Mouse (Mus musculus) gastrocnemius, postnatal 10 days (tissue): ENCODE data around the gene Zfp692. TPM values are rescaled to one million over a fixed set of nuclear protein-coding genes. Genes with fewer than 3 reads are reported as not detected.
"Not testable (repeated sequence)": the region's sequence is repeated elsewhere in the genome, so short reads cannot be mapped to it uniquely, and the experiment has no call there.

Source experiments
- DNase-seq: peaks from one replicate; pipeline ENCODE4 v3.0.0; 2021; ENCODE audit warnings: mixed read lengths
- total RNA-seq, 2 experiments: library from RNA; stranded (reverse); gene quantifications; 2 replicates each; pipeline ENCODE4 v1.2.3; 2021

The Zfp692 gene
- total RNA-seq, 2 experiments from 2014 or later = 3.5 to 5.3 TPM

GRCm38 (mm10) chr11:58354476-58354875 lies 47.6 kb downstream of the Zfp692 start:
- DNase-seq = no peak

GRCm38 (mm10) chr11:58354927-58355326 lies 48.1 kb downstream of the Zfp692 start:
- DNase-seq = no peak

GRCm38 (mm10) chr11:58357042-58357441 lies 50.2 kb downstream of the Zfp692 start:
- DNase-seq = no peak

GRCm38 (mm10) chr11:58357844-58358534 lies 51.1 kb downstream of the Zfp692 start:
- no peak for DNase-seq

- not testable (repeated sequence) for DNase-seq
Observed at GRCm38 (mm10) chr11:58362562-58362961, 55.7 kb downstream of the Zfp692 start.

Other genes with a start within 250 kb of the Zfp692 start
- not detected for gene Gm12248, start 213.9 kb upstream of the Zfp692 start, total RNA-seq
- gene Cnot8, start 202.9 kb upstream of the Zfp692 start, total RNA-seq = 10 to 100 TPM; 38.3 to 40.7 TPM
- 10 to 100 TPM; 10.8 to 14.6 TPM for gene Gemin5, start 138.5 kb upstream of the Zfp692 start, total RNA-seq
- gene Mrpl22, start 135.4 kb upstream of the Zfp692 start, total RNA-seq = 10 to 100 TPM; 43.9 to 49.0 TPM
- gene Igtp, start 107.5 kb upstream of the Zfp692 start, total RNA-seq = 1 to 10 TPM; 4.7 to 6.6 TPM
- gene Irgm2, start 107.5 kb upstream of the Zfp692 start, total RNA-seq = 1 to 10 TPM; 7.1 to 7.5 TPM
- not detected for gene 4930438A08Rik, start 32.3 kb upstream of the Zfp692 start, total RNA-seq
- 10 to 100 TPM; 31.0 to 41.3 TPM for gene Zfp672, start 23.3 kb downstream of the Zfp692 start, total RNA-seq
- gene Sh3bp5l, start 23.7 kb downstream of the Zfp692 start, total RNA-seq = 10 to 100 TPM; 28.0 to 30.3 TPM
- not detected for gene Lypd8, start 72.0 kb downstream of the Zfp692 start, total RNA-seq
- not detected for gene 1810065E05Rik, start 114.0 kb downstream of the Zfp692 start, total RNA-seq
- gene Gm12253, start 125.5 kb downstream of the Zfp692 start, total RNA-seq = not detected
- not detected for gene Lypd9, start 145.9 kb downstream of the Zfp692 start, total RNA-seq
- gene Olfr30, start 155.2 kb downstream of the Zfp692 start, total RNA-seq = not detected
- not detected for gene Olfr332, start 185.5 kb downstream of the Zfp692 start, total RNA-seq
- gene Olfr331, start 195.5 kb downstream of the Zfp692 start, total RNA-seq = not detected
- not detected for gene Olfr330, start 227.8 kb downstream of the Zfp692 start, total RNA-seq
- not detected for gene Olfr329-ps, start 239.4 kb downstream of the Zfp692 start, total RNA-seq
- gene Olfr328, start 248.6 kb downstream of the Zfp692 start, total RNA-seq = not detected